Mouse (Mus musculus) embryo, embryonic 10 days (tissue): ENCODE data around the gene Otx2.

Source experiments
- DNase-seq: peaks from one replicate; pipeline ENCODE4 v3.0.0-alpha.2; 2015; ENCODE audit warnings: low spot score

The Otx2 gene

GRCm38 (mm10) chr14:48673541-48673940 lies at the start of gene Otx2:
Gene Otx2 (minus strand): TSS chr14:48673819.
- peak; percentile 34 for DNase-seq

GRCm38 (mm10) chr14:48722763-48723162 lies 49.1 kb upstream of the Otx2 start:
- DNase-seq = no peak

GRCm38 (mm10) chr14:48719296-48719695 lies 45.7 kb upstream of the Otx2 start:
- DNase-seq = no peak

GRCm38 (mm10) chr14:48717632-48718279 lies 44.1 kb upstream of the Otx2 start:
- no peak for DNase-seq

GRCm38 (mm10) chr14:48716456-48716855 lies 42.8 kb upstream of the Otx2 start:
- no peak for DNase-seq

- peak; percentile 42 for DNase-seq
These were observed 37.3 kb upstream of the Otx2 start for GRCm38 (mm10) chr14:48710871-48711370.

GRCm38 (mm10) chr14:48710062-48710870 lies 36.6 kb upstream of the Otx2 start:
- no peak for DNase-seq

- peak; percentile 87 for DNase-seq
These were observed 35.9 kb upstream of the Otx2 start for GRCm38 (mm10) chr14:48709371-48710061.

GRCm38 (mm10) chr14:48707844-48708383 lies 34.3 kb upstream of the Otx2 start:
- no peak for DNase-seq

- DNase-seq = no peak
These were observed 33.8 kb upstream of the Otx2 start for GRCm38 (mm10) chr14:48707391-48707790.

- no peak for DNase-seq
These were observed 27.3 kb upstream of the Otx2 start for GRCm38 (mm10) chr14:48700790-48701370.

- no peak for DNase-seq
These were observed 6.0 kb upstream of the Otx2 start for GRCm38 (mm10) chr14:48679590-48679989.

- no peak for DNase-seq
These were observed 5.1 kb upstream of the Otx2 start for GRCm38 (mm10) chr14:48678674-48679073.

- DNase-seq = no peak
These were observed 615 bp upstream of the Otx2 start for GRCm38 (mm10) chr14:48674036-48674831.

- DNase-seq = no peak
These were observed 925 bp downstream of the Otx2 start for GRCm38 (mm10) chr14:48672611-48673176.

GRCm38 (mm10) chr14:48671480-48672240 lies 2.0 kb downstream of the Otx2 start:
- peak; percentile 25 for DNase-seq

- DNase-seq = no peak
These were observed 2.7 kb downstream of the Otx2 start for GRCm38 (mm10) chr14:48670761-48671479.

- DNase-seq = no peak
These were observed 3.4 kb downstream of the Otx2 start for GRCm38 (mm10) chr14:48670258-48670630.

GRCm38 (mm10) chr14:48669541-48670257 lies 3.9 kb downstream of the Otx2 start:
- peak; percentile 16 for DNase-seq
